Mouse (Mus musculus): ENCODE data around the gene Mecom. TPM values are rescaled to one million over a fixed set of nuclear protein-coding genes. Genes with fewer than 3 reads are reported as not detected.

The Mecom gene
- polyA plus RNA-seq, 1 experiment from 2014 or later, result 89.3 TPM

DNA sequence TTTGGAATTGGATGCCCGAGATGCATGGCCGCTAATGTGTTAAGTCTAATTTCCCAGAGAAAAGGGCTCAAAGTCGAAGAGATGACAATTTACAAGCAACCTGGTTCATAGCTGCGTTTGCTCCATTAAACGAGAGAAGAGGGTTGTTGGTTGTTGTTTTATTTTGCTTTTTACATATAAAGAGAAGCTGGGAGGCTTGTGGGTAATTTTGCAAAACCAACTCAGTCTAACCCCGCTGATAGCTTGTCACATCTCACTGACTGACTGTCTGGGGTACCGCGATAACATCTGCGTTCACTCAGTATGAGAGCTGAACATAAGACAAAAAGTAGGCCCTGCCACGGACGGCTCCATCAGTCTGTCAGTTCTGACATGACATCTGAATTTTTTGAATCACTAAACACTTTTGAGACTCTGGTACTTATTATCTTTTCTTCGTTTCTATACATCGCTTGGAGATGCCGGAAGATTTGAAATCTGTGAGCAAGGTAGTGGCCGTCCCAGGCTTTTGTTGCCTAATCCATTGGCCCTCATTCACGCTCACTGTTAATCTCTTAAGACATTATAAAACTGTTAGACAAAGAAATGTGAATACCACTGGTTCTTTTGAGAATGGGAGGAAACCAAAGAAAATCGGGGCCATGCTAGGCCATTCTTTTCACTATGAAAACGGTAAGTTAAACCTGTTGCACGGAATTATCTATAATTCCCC, 327.0 kb downstream of the Mecom start:
- H3K4me1 ChIP-seq (ENCODE audit: control insufficient read depth, insufficient read depth, low read length), result 0 out of 2 replicates have a peak, but pooled peaks cover 5% of the 10 kb centered on the region
- H3K36me3 ChIP-seq (ENCODE audit: control insufficient read depth, insufficient read depth, low read length), result no peaks in the 10 kb centered on the region
- 68% methylated on average over 19 of the region's 19 CpGs for WGBS
- peaks cover 4% of the 10 kb centered on the region; the same call in 1 of the 2 replicates for H3K27me3 ChIP-seq (ENCODE audit: control insufficient read depth, insufficient read depth, low read length)
- no peak overlapping the region for H3K27ac ChIP-seq (ENCODE audit: low read depth, low read length)
- no peak overlapping the region for H3K4me2 ChIP-seq (replicated peaks; ENCODE audit: low read depth, low read length)
- ATAC-seq (ENCODE audit: low FRiP score, low TSS enrichment), result no peak
- no peak overlapping the region for H3K4me3 ChIP-seq (ENCODE audit: low read length)
- H3K9ac ChIP-seq (ENCODE audit: low read depth, low read length), result no peak overlapping the region
- no peaks in the 10 kb centered on the region for H3K9me3 ChIP-seq (ENCODE audit: control insufficient read depth, low read length)

- Histone ChIP-seq H3K27me3 (ENCODE audit: control insufficient read depth, insufficient read depth, low read length) (peaks cover 4% of the 10 kb centered on the region; the same call in 1 of the 2 replicates), H3K4me2 (replicated peaks; ENCODE audit: low read depth, low read length) (peak overlapping the region; percentile 40), H3K9me3 (ENCODE audit: control insufficient read depth, low read length) (no peaks in the 10 kb centered on the region), H3K4me3 (ENCODE audit: low read length) (peak overlapping the region; percentile 12), H3K9ac (ENCODE audit: low read depth, low read length) (no peak overlapping the region), H3K27ac (ENCODE audit: low read depth, low read length) (no peak overlapping the region), H3K36me3 (ENCODE audit: control insufficient read depth, insufficient read depth, low read length) (no peaks in the 10 kb centered on the region), H3K4me1 (ENCODE audit: control insufficient read depth, insufficient read depth, low read length) (0 out of 2 replicates have a peak, but pooled peaks cover 5% of the 10 kb centered on the region)
- WGBS, result 53% methylated on average over 8 of the region's 8 CpGs
- no peak for ATAC-seq (ENCODE audit: low FRiP score, low TSS enrichment)
Observed at GRCm38 (mm10) chr3:30219891-30220290, 327.9 kb downstream of the Mecom start.

DNA sequence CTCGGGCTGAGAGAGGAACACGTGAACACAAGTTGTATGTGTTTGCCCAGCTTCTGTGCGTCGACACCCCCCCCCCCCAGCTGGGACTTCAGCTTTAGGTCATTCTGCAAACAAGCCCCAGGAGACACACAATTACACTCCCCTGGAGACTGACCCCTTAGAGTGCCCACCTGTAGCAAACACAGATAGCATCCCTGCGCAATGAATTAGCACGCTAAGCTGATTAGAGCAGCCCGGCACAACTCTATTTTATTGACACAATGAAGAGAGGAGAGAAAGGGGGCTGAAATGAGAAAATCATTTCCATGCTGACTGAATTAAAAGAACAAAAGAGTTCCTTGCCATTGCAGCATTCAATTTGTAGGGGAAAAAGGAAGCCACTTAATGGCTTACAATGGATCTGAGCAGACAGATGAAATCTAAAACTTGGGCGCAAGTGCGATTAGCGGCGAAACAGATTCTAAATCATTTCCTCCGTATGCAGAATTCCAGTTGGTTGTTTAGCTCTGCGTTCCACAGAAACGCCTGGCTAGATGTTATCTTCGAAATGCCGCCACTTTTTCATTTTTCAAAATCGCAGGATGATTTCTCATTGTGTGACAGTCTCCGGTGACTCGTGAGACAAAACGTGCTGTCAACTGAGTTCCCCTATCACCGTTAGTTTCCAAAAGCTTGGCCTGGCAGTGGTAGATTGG, 328.5 kb downstream of the Mecom start:
- no peaks in the 10 kb centered on the region for H3K9me3 ChIP-seq (ENCODE audit: control insufficient read depth, low read length)
- no peak overlapping the region for H3K27ac ChIP-seq (ENCODE audit: low read depth, low read length)

GRCm38 (mm10) chr3:30214607-30215006, 333.2 kb downstream of the Mecom start:
- Histone ChIP-seq H3K4me2 (replicated peaks; ENCODE audit: low read depth, low read length) (no peak overlapping the region), H3K4me3 (ENCODE audit: low read length) (no peak overlapping the region), H3K9me3 (ENCODE audit: control insufficient read depth, low read length) (no peaks in the 10 kb centered on the region), H3K27me3 (ENCODE audit: control insufficient read depth, insufficient read depth, low read length) (peaks cover 4% of the 10 kb centered on the region; the same call in 1 of the 2 replicates), H3K4me1 (ENCODE audit: control insufficient read depth, insufficient read depth, low read length) (peaks cover 13% of the 10 kb centered on the region; the same call in 1 of the 2 replicates), H3K27ac (ENCODE audit: low read depth, low read length) (no peak overlapping the region), H3K9ac (ENCODE audit: low read depth, low read length) (no peak overlapping the region), H3K36me3 (ENCODE audit: control insufficient read depth, insufficient read depth, low read length) (no peaks in the 10 kb centered on the region)
- 46% methylated on average over 4 of the region's 4 CpGs for WGBS
- no peak for ATAC-seq (ENCODE audit: low FRiP score, low TSS enrichment)

More for the DNA sequence above, 328.5 kb downstream of the Mecom start:
- Histone ChIP-seq H3K4me1 (ENCODE audit: control insufficient read depth, insufficient read depth, low read length) (0 out of 2 replicates have a peak, but pooled peaks cover 5% of the 10 kb centered on the region), H3K4me2 (replicated peaks; ENCODE audit: low read depth, low read length) (peak overlapping the region; percentile 40), H3K36me3 (ENCODE audit: control insufficient read depth, insufficient read depth, low read length) (no peaks in the 10 kb centered on the region), H3K9ac (ENCODE audit: low read depth, low read length) (no peak overlapping the region), H3K4me3 (ENCODE audit: low read length) (peak overlapping the region; percentile 12), H3K27me3 (ENCODE audit: control insufficient read depth, insufficient read depth, low read length) (peaks cover 4% of the 10 kb centered on the region; the same call in 1 of the 2 replicates)
- no peak for ATAC-seq (ENCODE audit: low FRiP score, low TSS enrichment)
- WGBS, result 7% methylated on average over 21 of the region's 21 CpGs

DNA sequence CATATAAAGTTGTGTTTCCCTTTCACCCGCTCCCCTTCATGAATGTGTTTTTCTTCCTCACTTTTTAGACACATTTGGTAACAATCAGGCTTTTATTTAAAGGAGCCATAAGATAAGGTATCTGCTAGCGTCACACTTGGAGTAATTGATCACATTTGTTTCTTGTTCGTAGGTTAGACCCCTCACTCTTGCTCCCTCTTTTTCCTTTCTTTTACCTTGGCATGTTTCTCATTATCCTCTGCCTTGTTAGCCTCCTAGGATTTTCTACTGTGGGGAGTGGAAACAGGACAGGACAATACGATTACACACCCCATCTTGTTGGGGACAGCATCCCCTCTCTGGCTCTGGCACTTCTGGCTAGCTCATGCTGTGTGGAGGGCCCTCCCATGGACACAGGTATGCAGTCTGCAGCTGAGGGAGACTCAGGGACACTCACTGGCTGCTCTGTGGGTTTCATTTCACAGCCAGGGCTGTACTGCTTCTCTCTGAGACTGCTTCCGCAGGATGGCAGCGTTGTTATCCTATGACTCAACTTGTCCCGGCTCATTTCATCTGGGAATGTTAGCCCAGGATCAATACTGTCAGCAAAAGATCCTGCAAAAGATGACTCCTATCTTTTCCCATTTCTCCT, 334.2 kb downstream of the Mecom start:
- peak; percentile 49; the same call in 1 of the 2 replicates for ATAC-seq (ENCODE audit: low FRiP score, low TSS enrichment)
- Histone ChIP-seq H3K27ac (ENCODE audit: low read depth, low read length) (no peak overlapping the region), H3K27me3 (ENCODE audit: control insufficient read depth, insufficient read depth, low read length) (0 out of 2 replicates have a peak, but pooled peaks cover 4% of the 10 kb centered on the region), H3K4me1 (ENCODE audit: control insufficient read depth, insufficient read depth, low read length) (peaks cover 8% of the 10 kb centered on the region; the same call in 1 of the 2 replicates), H3K36me3 (ENCODE audit: control insufficient read depth, insufficient read depth, low read length) (no peaks in the 10 kb centered on the region), H3K9me3 (ENCODE audit: control insufficient read depth, low read length) (no peaks in the 10 kb centered on the region), H3K4me3 (ENCODE audit: low read length) (no peak overlapping the region), H3K9ac (ENCODE audit: low read depth, low read length) (no peak overlapping the region), H3K4me2 (replicated peaks; ENCODE audit: low read depth, low read length) (no peak overlapping the region)
- 12% methylated on average over 7 of the region's 7 CpGs for WGBS

GRCm38 (mm10) chr3:30212802-30213201, 335.0 kb downstream of the Mecom start:
- H3K27ac ChIP-seq (ENCODE audit: low read depth, low read length), result no peak overlapping the region
- H3K36me3 ChIP-seq (ENCODE audit: control insufficient read depth, insufficient read depth, low read length), result no peaks in the 10 kb centered on the region
- H3K9me3 ChIP-seq (ENCODE audit: control insufficient read depth, low read length), result no peaks in the 10 kb centered on the region
- WGBS, result 28% methylated on average over 3 of the region's 3 CpGs
- H3K4me1 ChIP-seq (ENCODE audit: control insufficient read depth, insufficient read depth, low read length), result peaks cover 8% of the 10 kb centered on the region; the same call in 1 of the 2 replicates
- no peak overlapping the region for H3K4me2 ChIP-seq (replicated peaks; ENCODE audit: low read depth, low read length)
- no peak overlapping the region for H3K9ac ChIP-seq (ENCODE audit: low read depth, low read length)
- no peak for ATAC-seq (ENCODE audit: low FRiP score, low TSS enrichment)
- H3K27me3 ChIP-seq (ENCODE audit: control insufficient read depth, insufficient read depth, low read length), result 0 out of 2 replicates have a peak, but pooled peaks cover under 1% of the 10 kb centered on the region
- no peak overlapping the region for H3K4me3 ChIP-seq (ENCODE audit: low read length)

DNA sequence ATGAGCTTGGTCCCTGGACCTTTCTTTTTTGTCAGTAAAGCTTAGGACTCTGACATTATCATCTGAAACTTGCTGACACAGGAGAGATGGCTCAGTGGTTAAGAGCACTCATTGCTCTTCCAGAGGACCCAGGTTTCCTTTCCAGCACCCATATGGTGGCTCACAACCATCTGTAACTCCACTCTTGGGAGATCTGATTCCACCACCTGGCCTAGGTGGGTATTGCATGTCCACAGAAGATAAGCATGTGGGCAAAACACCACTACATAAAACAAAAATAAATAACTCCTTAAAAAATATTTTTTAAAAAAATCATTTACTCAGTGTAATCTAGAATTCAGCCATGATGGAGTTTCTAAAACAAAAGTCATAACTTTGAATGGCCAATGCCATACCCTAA, 338.7 kb downstream of the Mecom start:
- H3K36me3 ChIP-seq (ENCODE audit: control insufficient read depth, insufficient read depth, low read length), result no peaks in the 10 kb centered on the region
- no peak overlapping the region for H3K9ac ChIP-seq (ENCODE audit: low read depth, low read length)
- no peaks in the 10 kb centered on the region for H3K9me3 ChIP-seq (ENCODE audit: control insufficient read depth, low read length)
- H3K27me3 ChIP-seq (ENCODE audit: control insufficient read depth, insufficient read depth, low read length), result no peaks in the 10 kb centered on the region
- no peak overlapping the region for H3K27ac ChIP-seq (ENCODE audit: low read depth, low read length)
- H3K4me3 ChIP-seq (ENCODE audit: low read length), result no peak overlapping the region
- peaks cover 8% of the 10 kb centered on the region; the same call in 1 of the 2 replicates for H3K4me1 ChIP-seq (ENCODE audit: control insufficient read depth, insufficient read depth, low read length)
- ATAC-seq (ENCODE audit: low FRiP score, low TSS enrichment), result no peak
- no peak overlapping the region for H3K4me2 ChIP-seq (replicated peaks; ENCODE audit: low read depth, low read length)

DNA sequence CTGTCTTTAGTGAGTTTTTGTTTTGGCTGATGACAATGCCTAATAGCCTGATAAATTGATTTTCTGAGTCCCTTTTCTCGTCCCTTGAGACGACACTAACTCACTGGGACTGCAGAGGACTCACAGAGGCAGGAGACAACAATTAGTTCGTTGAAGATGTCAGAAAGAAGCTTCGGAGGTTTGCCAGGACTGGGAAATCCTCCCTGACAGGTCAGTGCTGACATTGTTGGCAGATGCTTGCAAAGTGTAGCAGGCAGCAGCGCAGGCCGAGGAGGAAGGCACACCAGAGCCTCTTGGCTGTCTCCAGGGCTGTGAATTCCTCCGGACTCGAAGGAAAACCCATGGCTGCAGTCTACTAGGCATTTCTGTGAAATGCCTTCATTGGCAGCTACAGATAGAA, 339.9 kb downstream of the Mecom start:
- Histone ChIP-seq H3K9ac (ENCODE audit: low read depth, low read length) (no peak overlapping the region), H3K27ac (ENCODE audit: low read depth, low read length) (no peak overlapping the region), H3K27me3 (ENCODE audit: control insufficient read depth, insufficient read depth, low read length) (no peaks in the 10 kb centered on the region), H3K4me1 (ENCODE audit: control insufficient read depth, insufficient read depth, low read length) (no peaks in the 10 kb centered on the region; the same call in 1 of the 2 replicates), H3K4me2 (replicated peaks; ENCODE audit: low read depth, low read length) (no peak overlapping the region), H3K9me3 (ENCODE audit: control insufficient read depth, low read length) (no peaks in the 10 kb centered on the region), H3K36me3 (ENCODE audit: control insufficient read depth, insufficient read depth, low read length) (no peaks in the 10 kb centered on the region), H3K4me3 (ENCODE audit: low read length) (no peak overlapping the region)
- ATAC-seq (ENCODE audit: low FRiP score, low TSS enrichment), result no peak
- 60% methylated on average over 8 of the region's 8 CpGs for WGBS

Data from kidney, embryonic 14.5 days (tissue).